Mouse (Mus musculus) intestine, embryonic 16.5 days (tissue): ENCODE data around the gene Gm8300. TPM values are rescaled to one million over a fixed set of nuclear protein-coding genes. Genes with fewer than 3 reads are reported as not detected.
"Not testable (repeated sequence)": the region's sequence is repeated elsewhere in the genome, so short reads cannot be mapped to it uniquely, and the experiment has no call there.

Experiments
- ATAC-seq: fragments of 200-750 bp; cut with Nextera tagmentation; 2 replicates; pipeline ENCODE4 v1.8.0; 2017; ENCODE audit warnings: moderate TSS enrichment, moderate library complexity
- H3K27ac ChIP-seq: fragments of 300-500 bp; sonication (generic); 2 replicates; pipeline ENCODE4 v1.5.1; 2014; ENCODE audit warnings: mild to moderate bottlenecking, low read length
- H3K27me3 ChIP-seq: fragments of 300-500 bp; sonication (generic); replicated peaks from 2 replicates; pipeline ENCODE4 v1.6.1; 2014; ENCODE audit warnings: low read length, control low read depth, mixed read lengths; ENCODE audit not compliant: control insufficient read depth, insufficient read depth
- H3K36me3 ChIP-seq: fragments of 300-500 bp; sonication (generic); 2 replicates; pipeline ENCODE4 v1.6.1; 2014; ENCODE audit warnings: low read length, control low read depth; ENCODE audit not compliant: control insufficient read depth, insufficient read depth
- H3K4me1 ChIP-seq: fragments of 300-500 bp; sonication (generic); 2 replicates; pipeline ENCODE4 v1.6.1; 2014; ENCODE audit warnings: low read length, control low read depth, mixed read lengths; ENCODE audit not compliant: control insufficient read depth, insufficient read depth
- H3K4me2 ChIP-seq: fragments of 300-500 bp; sonication (generic); 2 replicates; pipeline ENCODE4 v1.6.1; 2014; ENCODE audit warnings: low read depth, low read length, control low read depth
- H3K4me3 ChIP-seq: fragments of 300-500 bp; sonication (generic); 2 replicates; pipeline ENCODE4 v1.5.1; 2014; ENCODE audit warnings: mild to moderate bottlenecking, low read length
- H3K9ac ChIP-seq: fragments of 300-500 bp; sonication (generic); 2 replicates; pipeline ENCODE4 v1.6.1; 2014; ENCODE audit warnings: low read depth, low read length
- H3K9me3 ChIP-seq: fragments of 300-500 bp; sonication (generic); 2 replicates; pipeline ENCODE4 v1.6.1; 2016; ENCODE audit warnings: low read length, control low read depth; ENCODE audit not compliant: control insufficient read depth
- WGBS: fragments of 180-500 bp; shearing (Covaris S2); extraction: QIAGEN DNeasy Blood & Tissue Kit; methylation state at CpG from one replicate; pipeline ENCODE4 v1.1.7; 2014; 5-methylcytosine and 5-hydroxymethylcytosine counted together
- polyA plus RNA-seq: library from polyadenylated mRNA; unstranded; fragments of >200 nt; fragmentation: Nextera tagmentation; extraction: Ambion mirVana; gene quantifications from 2 replicates; pipeline ENCODE4 v1.2.1, GENCODE M21; 2015

Gene Gm8300
- polyA plus RNA-seq, 1 experiment from 2014 or later = not detected

DNA sequence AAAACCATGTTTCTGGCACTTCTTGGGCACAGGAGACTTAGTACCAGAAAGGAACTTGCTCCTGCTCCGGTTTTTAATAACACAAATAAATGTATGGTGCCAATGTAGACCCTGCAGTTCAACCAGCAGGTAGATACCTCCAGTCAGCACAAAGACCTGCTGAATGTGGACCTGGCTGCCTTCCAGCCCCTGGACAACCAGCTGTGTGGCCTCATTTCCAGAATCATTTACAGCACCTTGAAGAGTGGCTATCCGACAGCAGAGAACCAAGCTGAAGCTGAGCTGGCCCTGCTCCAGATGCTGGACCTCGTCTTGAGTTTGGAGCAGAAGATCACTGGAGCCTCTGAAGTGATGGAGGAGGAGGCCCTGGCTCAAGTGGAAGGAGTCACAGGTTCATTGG, 5.5 kb downstream of the Gm8300 start:
- H3K36me3 ChIP-seq, H3K9me3 ChIP-seq, ATAC-seq, H3K4me2 ChIP-seq, H3K9ac ChIP-seq, H3K27me3 ChIP-seq, H3K27ac ChIP-seq, H3K4me1 ChIP-seq, H3K4me3 ChIP-seq: not testable (repeated sequence)
- WGBS = 64% methylated on average over 3 of the region's 3 CpGs

DNA sequence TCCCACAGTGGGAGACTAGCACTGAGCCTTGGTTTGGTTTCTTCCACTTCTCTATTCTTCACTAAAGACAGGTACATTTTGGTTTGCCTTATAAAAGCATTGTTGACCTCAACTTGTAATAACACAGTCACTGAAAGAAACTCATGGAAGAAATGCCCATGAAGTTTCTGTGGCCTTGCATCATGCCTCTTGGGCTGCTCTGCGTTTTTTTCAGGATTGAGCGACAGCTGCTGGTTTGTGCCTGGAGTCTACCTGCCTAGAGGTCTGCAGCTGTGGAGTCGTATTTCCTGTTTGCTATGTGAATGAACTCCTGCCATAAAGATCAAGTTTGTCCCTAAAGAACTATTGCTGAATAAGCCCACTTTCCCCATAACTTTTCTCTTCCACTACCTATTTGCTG, 29.8 kb downstream of the Gm8300 start:
- no peak overlapping the region for H3K4me3 ChIP-seq
- H3K27me3 ChIP-seq = no peaks in the 10 kb centered on the region
- no peaks in the 10 kb centered on the region for H3K4me1 ChIP-seq
- H3K36me3 ChIP-seq = no peaks in the 10 kb centered on the region
- no peaks in the 10 kb centered on the region for H3K9me3 ChIP-seq
- no peak overlapping the region for H3K27ac ChIP-seq
- no peak overlapping the region for H3K4me2 ChIP-seq
- WGBS = 77% methylated on average over 3 of the region's 3 CpGs
- ATAC-seq = no peak
- no peak overlapping the region for H3K9ac ChIP-seq

DNA sequence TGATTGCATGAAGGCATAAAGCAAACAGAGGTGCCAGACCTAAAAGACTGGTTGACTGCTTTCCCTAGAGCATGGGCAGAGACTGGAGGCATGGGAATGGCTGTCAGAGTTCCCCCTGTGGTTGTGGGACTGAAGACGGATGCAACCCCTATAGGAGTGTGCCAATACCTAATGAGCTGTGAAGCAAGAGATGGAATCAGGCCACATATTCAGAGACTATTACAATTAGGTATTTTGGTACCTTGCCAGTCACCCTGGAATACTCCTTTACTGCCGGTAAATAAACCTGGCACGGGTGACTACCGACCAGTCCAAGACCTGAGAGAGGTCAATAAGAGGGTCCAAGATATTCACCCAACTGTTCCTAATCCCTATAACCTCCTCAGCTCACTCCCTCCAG, 36.5 kb downstream of the Gm8300 start:
- not testable (repeated sequence) for H3K9me3 ChIP-seq, H3K27me3 ChIP-seq, H3K9ac ChIP-seq, H3K27ac ChIP-seq, ATAC-seq, H3K4me2 ChIP-seq, H3K4me3 ChIP-seq, H3K4me1 ChIP-seq, H3K36me3 ChIP-seq
- WGBS = 93% methylated on average over 4 of the region's 4 CpGs

Other genes with a start within 250 kb of the Gm8300 start
- 40.8 and 42.4 TPM in 2 replicates for gene Vipas39, start 248.1 kb upstream of the Gm8300 start, polyA plus RNA-seq
- gene Ahsa1, start 247.8 kb upstream of the Gm8300 start, polyA plus RNA-seq = 196 and 225 TPM in 2 replicates
- gene Ism2, start 214.6 kb upstream of the Gm8300 start, polyA plus RNA-seq = 0.27 and 0.49 TPM in 2 replicates
- 126 and 133 TPM in 2 replicates for gene Sptlc2, start 126.0 kb upstream of the Gm8300 start, polyA plus RNA-seq
- 258 and 261 TPM in 2 replicates for gene Slirp, start 70.4 kb upstream of the Gm8300 start, polyA plus RNA-seq
- 43.9 and 52.0 TPM in 2 replicates for gene Alkbh1, start 70.3 kb upstream of the Gm8300 start, polyA plus RNA-seq
- gene Snw1, start 42.0 kb upstream of the Gm8300 start, polyA plus RNA-seq = 100.0 and 107 TPM in 2 replicates
- not detected in 2 replicates for gene Gm5788, start 19.6 kb upstream of the Gm8300 start, polyA plus RNA-seq
- not detected in 2 replicates for gene Oog1, start 88.4 kb downstream of the Gm8300 start, polyA plus RNA-seq
- gene Gm4027, start 104.6 kb downstream of the Gm8300 start, polyA plus RNA-seq = not detected in 2 replicates
- not detected in 2 replicates for gene Gm16381, start 130.3 kb downstream of the Gm8300 start, polyA plus RNA-seq